Mouse (Mus musculus) CD4-positive, CD25-positive, alpha-beta regulatory T cell, adult 4 months (primary cell): Measurements from ENCODE around the gene Zim1. TPM values are rescaled to one million over a fixed set of nuclear protein-coding genes. Genes with fewer than 3 reads are reported as not detected.

Experiments
- ATAC-seq: one replicate; pipeline ENCODE4 v1.8.0; 2017
- polyA plus RNA-seq, 2 experiments: library from polyadenylated mRNA; unstranded; fragments of 100-300 nt; shearing (Covaris generic); gene quantifications; one replicate each; pipeline ENCODE4 v1.2.1; 2017

Zim1 gene
- polyA plus RNA-seq, 2 experiments from 2014 or later: not detected

GRCm38 (mm10) chr7:6650526-6650925 is 45.7 kb downstream of the Zim1 start:
- ATAC-seq: no peak

GRCm38 (mm10) chr7:6645821-6646220 is 50.4 kb downstream of the Zim1 start:
- ATAC-seq: no peak

GRCm38 (mm10) chr7:6638076-6638475 is 58.2 kb downstream of the Zim1 start:
- no peak for ATAC-seq

GRCm38 (mm10) chr7:6636741-6637140 is 59.5 kb downstream of the Zim1 start:
- no peak for ATAC-seq

DNA sequence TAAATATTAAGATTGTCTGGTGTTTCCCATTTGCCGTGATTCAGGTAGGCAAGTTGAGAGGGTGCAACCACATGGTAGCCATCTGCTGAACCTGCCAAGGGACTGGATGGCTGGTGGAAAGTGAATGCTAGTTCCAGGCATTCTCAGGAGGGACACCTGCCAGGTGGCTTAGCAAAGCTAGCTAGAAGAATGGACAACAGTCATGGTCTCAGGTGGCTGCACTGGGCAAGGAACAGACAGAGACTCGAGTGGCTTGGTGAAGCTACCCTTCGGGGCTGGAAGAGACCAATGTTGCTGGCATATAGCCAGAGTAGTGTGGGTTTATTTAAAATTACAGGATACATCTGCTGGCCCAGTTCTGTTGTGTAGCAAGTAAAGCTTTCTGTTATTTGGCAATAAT is 60.4 kb downstream of the Zim1 start:
- ATAC-seq: no peak

Other genes starting within 250 kb of the Zim1 start
- gene Olfr1336, start 240.3 kb downstream of the Zim1 start, polyA plus RNA-seq: under 1 TPM in 1 of 2 experiments, not detected in 1; 0.05 TPM
- not detected for gene Olfr1346, start 229.3 kb downstream of the Zim1 start, polyA plus RNA-seq
- not detected for gene Olfr5, start 209.5 kb downstream of the Zim1 start, polyA plus RNA-seq
- not detected for gene Olfr1347, start 196.7 kb downstream of the Zim1 start, polyA plus RNA-seq
- gene Olfr1348, start 187.7 kb downstream of the Zim1 start, polyA plus RNA-seq: not detected
- gene Olfr1349, start 173.5 kb downstream of the Zim1 start, polyA plus RNA-seq: under 1 TPM in 1 of 2 experiments, not detected in 1; 0.09 TPM
- gene Olfr1350, start 131.6 kb downstream of the Zim1 start, polyA plus RNA-seq: not detected
- gene Peg3, start 34.0 kb upstream of the Zim1 start, polyA plus RNA-seq: not detected
- gene Usp29, start 34.1 kb upstream of the Zim1 start, polyA plus RNA-seq: under 1 TPM in 1 of 2 experiments, not detected in 1; 0.31 TPM